Comparison of ENCODE assay signal across 9 mouse cellular contexts in the genomic region with DNA sequence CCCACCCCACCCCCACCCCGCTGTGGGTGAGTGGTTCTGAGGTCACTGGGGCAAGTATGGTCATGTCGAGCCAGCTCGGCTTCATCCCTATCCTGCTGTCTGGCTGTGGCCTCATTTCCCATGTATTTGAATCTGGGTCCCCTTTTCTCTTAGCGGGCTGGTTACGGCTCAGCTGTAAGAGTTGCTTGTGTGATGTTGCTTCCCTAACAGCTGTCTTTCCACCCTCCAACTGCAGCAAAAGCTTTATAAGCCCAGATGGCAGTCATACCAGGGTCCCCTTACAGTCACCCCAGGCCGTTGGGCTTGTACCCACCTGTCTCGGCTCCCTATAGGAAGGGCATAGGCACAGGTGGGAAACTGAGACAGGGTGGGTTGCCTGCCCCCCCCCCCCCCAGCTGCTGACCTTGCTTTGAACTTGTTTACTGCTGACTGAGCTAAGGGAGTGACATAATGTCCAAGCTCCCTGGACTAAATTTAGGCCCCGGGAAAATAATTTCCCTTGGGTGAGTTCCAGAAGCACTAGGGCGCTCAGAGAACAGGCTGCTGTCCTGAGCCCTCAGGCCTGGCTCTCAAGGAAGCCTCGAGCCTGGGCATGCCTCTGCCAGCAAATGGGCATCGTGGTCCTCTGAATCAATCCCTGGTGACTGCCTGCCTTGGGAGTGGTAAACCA. TPM values are rescaled to one million over a fixed set of nuclear protein-coding genes. Genes with fewer than 3 reads are reported as not detected.
A peak's percentile ranks its signal among the peaks of the same experiment; 100 is the strongest.
DNase-seq lines count a peak whose midpoint lies in the region; ATAC-seq lines count a peak whose summit lies in the region.
"Had no signal": no experiment of that assay in that cellular context is flagged by ENCODE, and none has a peak within 500 bp of the region (broad histone marks: within the 10 kb centered on the region; RNA-seq: fewer than 3 reads in every experiment).

No protein-coding gene starts in this region.

- H3K9me3 ChIP-seq in lung, embryonic 16.5 days (ENCODE audit: control insufficient read depth, low read length), result no peaks in the 10 kb centered on the region
- no peaks in the 10 kb centered on the region for H3K9me3 ChIP-seq in hindbrain, embryonic 12.5 days (replicated peaks)

- H3K27ac ChIP-seq in lung, embryonic 16.5 days (ENCODE audit: low read length), result peak overlapping the region; percentile 65
- no peak overlapping the region for H3K27ac ChIP-seq in hindbrain, embryonic 12.5 days

- no peak for DNase-seq in cerebellum, postnatal 4 days (ENCODE audit: low spot score in 2 of 2)
- DNase-seq in cerebellum, postnatal 10 days, result peak; percentile 58 to 71
- DNase-seq in heart, postnatal 14 days, result peak; percentile 63 to 78
- DNase-seq in spleen, adult 12 weeks (ENCODE audit: low spot score), result no peak
- no peak for DNase-seq in yolk sac, embryonic 10.5 days (ENCODE audit: low spot score)
- DNase-seq: B cell, adult 2 months had no signal

- peaks cover 21% of the 10 kb centered on the region for H3K36me3 ChIP-seq in lung, embryonic 16.5 days (ENCODE audit: control insufficient read depth, insufficient read depth, low read length)
- peaks cover 81% of the 10 kb centered on the region for H3K36me3 ChIP-seq in hindbrain, embryonic 12.5 days

- 72% methylated on average over 11 of the region's 11 CpGs for WGBS in lung, embryonic 16.5 days
- 86% methylated on average over 11 of the region's 11 CpGs for WGBS in hindbrain, embryonic 12.5 days

- H3K4me1 ChIP-seq in lung, embryonic 16.5 days (replicated peaks; ENCODE audit: control insufficient read depth, insufficient read depth, low read length), result peaks cover 3% of the 10 kb centered on the region; the same call in 1 of the 2 replicates
- H3K4me1 ChIP-seq in hindbrain, embryonic 12.5 days, result no peaks in the 10 kb centered on the region

- H3K4me2 ChIP-seq in lung, embryonic 16.5 days (ENCODE audit: low read depth, low read length), result no peak overlapping the region
- H3K4me2 ChIP-seq in hindbrain, embryonic 12.5 days (replicated peaks), result no peak overlapping the region

- ATAC-seq in cerebellum, adult (ENCODE audit: insufficient number of reproducible peaks, low FRiP score, low TSS enrichment), result peak; percentile 64; the same call in 1 of the 2 replicates
- peak; percentile 81 for ATAC-seq in lung, embryonic 16.5 days (ENCODE audit: low read depth)
- no peak for ATAC-seq in hindbrain, embryonic 12.5 days (ENCODE audit: low FRiP score)

- H3K27me3 ChIP-seq in lung, embryonic 16.5 days (ENCODE audit: control insufficient read depth, insufficient read depth, low read depth, low read length), result no peaks in the 10 kb centered on the region
- no peaks in the 10 kb centered on the region for H3K27me3 ChIP-seq in hindbrain, embryonic 12.5 days

- no peak overlapping the region for H3K9ac ChIP-seq in lung, embryonic 16.5 days (ENCODE audit: low read length)
- no peak overlapping the region for H3K9ac ChIP-seq in hindbrain, embryonic 12.5 days

- intact Hi-C loops in heart, postnatal 14 days (cut with DNase I), result no loop called here

- H3K4me3 ChIP-seq in lung, embryonic 16.5 days (ENCODE audit: low read length), result no peak overlapping the region
- no peak overlapping the region for H3K4me3 ChIP-seq in hindbrain, embryonic 12.5 days

RNA-seq across cellular contexts. Expression of gene Bcl7a, which starts 20.8 kb away (rescaled TPM):
- total RNA-seq in heart, postnatal 14 days (2021), result 1 to 10 TPM; 9.1 to 9.5 TPM
- 21.8 and 23.9 TPM in 2 replicates for polyA plus RNA-seq in lung, embryonic 16.5 days (2015; fragmentation: Nextera tagmentation; extraction: Ambion mirVana)
- 56.6 and 59.9 TPM in 2 replicates for polyA plus RNA-seq in hindbrain, embryonic 12.5 days (2016; fragmentation: Nextera tagmentation; extraction: Ambion mirVana)

RNA-seq across cellular contexts. Expression of gene Mlxip, which starts 30.2 kb away (rescaled TPM):
- total RNA-seq in heart, postnatal 14 days (2021), result 10 to 100 TPM; 29.0 to 29.9 TPM
- polyA plus RNA-seq in lung, embryonic 16.5 days (2015; fragmentation: Nextera tagmentation; extraction: Ambion mirVana), result 15.0 and 17.8 TPM in 2 replicates
- 20.7 and 21.6 TPM in 2 replicates for polyA plus RNA-seq in hindbrain, embryonic 12.5 days (2016; fragmentation: Nextera tagmentation; extraction: Ambion mirVana)

Comparison
In these comparisons a context has a peak if more than half of its experiments do, and no peak if none do; other contexts are left out.
1. DNase-seq: peak in cerebellum, postnatal 10 days (2 of 2) and heart, postnatal 14 days (2 of 2); none in cerebellum, postnatal 4 days (0 of 2), spleen, adult 12 weeks (single experiment) and yolk sac, embryonic 10.5 days (single experiment).